Mouse (Mus musculus): ENCODE results near the gene Flot2. TPM values are rescaled to one million over a fixed set of nuclear protein-coding genes. Genes with fewer than 3 reads are reported as not detected.

Flot2 gene
- polyA plus RNA-seq, 1 experiment from 2014 or later, result 45.7 TPM

DNA sequence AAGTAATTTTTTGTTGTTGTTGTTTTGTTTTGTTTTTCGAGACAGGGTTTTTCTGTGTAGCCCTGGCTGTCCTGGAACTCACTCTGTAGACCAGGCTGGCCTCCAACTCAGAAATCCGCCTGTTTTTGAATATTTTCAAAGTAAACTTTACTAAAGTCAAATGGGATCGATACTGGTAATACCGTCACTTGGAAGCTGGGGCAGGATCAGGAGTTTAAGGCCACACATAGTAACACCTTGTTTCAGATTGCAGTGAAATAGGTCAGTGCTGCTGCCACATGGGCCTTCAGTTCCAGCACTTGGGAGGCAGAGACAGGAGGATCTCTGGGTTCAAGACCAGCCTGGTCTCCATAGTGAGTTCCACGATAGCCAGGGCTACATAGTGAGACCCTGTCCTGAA is 66.8 kb downstream of the Flot2 start:
- Histone ChIP-seq H3K4me3 (ENCODE audit: low read length) (no peak overlapping the region), H3K9me3 (ENCODE audit: control insufficient read depth, low read length) (no peaks in the 10 kb centered on the region; the same call in 1 of the 2 replicates), H3K9ac (ENCODE audit: low read depth, low read length) (no peak overlapping the region), H3K27me3 (ENCODE audit: control insufficient read depth, insufficient read depth, low read length) (no peaks in the 10 kb centered on the region), H3K4me1 (ENCODE audit: control insufficient read depth, insufficient read depth, low read length) (no peaks in the 10 kb centered on the region), H3K27ac (ENCODE audit: low read depth, low read length) (no peak overlapping the region), H3K36me3 (ENCODE audit: control insufficient read depth, insufficient read depth, low read length) (peaks cover 3% of the 10 kb centered on the region), H3K4me2 (replicated peaks; ENCODE audit: low read depth, low read length) (no peak overlapping the region)
- no peak for ATAC-seq (ENCODE audit: low FRiP score, low TSS enrichment)
- 94% methylated on average over 5 of the region's 5 CpGs for WGBS

MicroRNAs encoded within 50 kb of the gene (microRNA counts, 519-probe panel; counts per million panel counts)
- microRNA mmu-miR-144 (5,324 counts per million, percentile 48 among the panel's probes with 10 or more counts), microRNA mmu-miR-451 (5,454 counts per million, percentile 51 among the panel's probes with 10 or more counts)

Small RNA genes lying within 50 kb of the gene (microRNA-seq; reads per million reads assigned to microRNA genes)
- gene Mir144, result 42.5 reads per million, percentile 45 among the genes with 10 or more reads in this experiment
- not detected for gene Mir451a
- not detected for gene Mir451b

Other genes with a start within 250 kb of the Flot2 start
- gene Pipox, start 143.8 kb upstream of the Flot2 start, polyA plus RNA-seq (2014; fragmentation: Nextera tagmentation; extraction: Ambion mirVana), result 3.2 and 6.2 TPM in 2 replicates
- not detected in 2 replicates for gene Sez6, start 107.1 kb upstream of the Flot2 start, polyA plus RNA-seq (2014; fragmentation: Nextera tagmentation; extraction: Ambion mirVana)
- 16.1 and 22.6 TPM in 2 replicates for gene Phf12, start 55.2 kb upstream of the Flot2 start, polyA plus RNA-seq (2014; fragmentation: Nextera tagmentation; extraction: Ambion mirVana)
- gene Dhrs13, start 5.7 kb upstream of the Flot2 start, polyA plus RNA-seq (2014; fragmentation: Nextera tagmentation; extraction: Ambion mirVana), result 20.3 and 20.4 TPM in 2 replicates
- gene Eral1, start 42.5 kb downstream of the Flot2 start, polyA plus RNA-seq (2014; fragmentation: Nextera tagmentation; extraction: Ambion mirVana), result 35.2 and 40.1 TPM in 2 replicates
- 15.3 and 16.9 TPM in 2 replicates for gene Fam222b, start 56.7 kb downstream of the Flot2 start, polyA plus RNA-seq (2014; fragmentation: Nextera tagmentation; extraction: Ambion mirVana)
- gene Traf4, start 127.7 kb downstream of the Flot2 start, polyA plus RNA-seq (2014; fragmentation: Nextera tagmentation; extraction: Ambion mirVana), result 68.2 and 111 TPM in 2 replicates
- gene Nek8, start 138.7 kb downstream of the Flot2 start, polyA plus RNA-seq (2014; fragmentation: Nextera tagmentation; extraction: Ambion mirVana), result 15.8 and 20.6 TPM in 2 replicates
- gene Tlcd1, start 138.8 kb downstream of the Flot2 start, polyA plus RNA-seq (2014; fragmentation: Nextera tagmentation; extraction: Ambion mirVana), result 23.1 and 28.1 TPM in 2 replicates
- 1,650 and 2,291 TPM in 2 replicates for gene Rpl23a, start 145.7 kb downstream of the Flot2 start, polyA plus RNA-seq (2014; fragmentation: Nextera tagmentation; extraction: Ambion mirVana)
- gene Rab34, start 150.5 kb downstream of the Flot2 start, polyA plus RNA-seq (2014; fragmentation: Nextera tagmentation; extraction: Ambion mirVana), result 128 and 156 TPM in 2 replicates
- 3.4 and 4.1 TPM in 2 replicates for gene Proca1, start 155.5 kb downstream of the Flot2 start, polyA plus RNA-seq (2014; fragmentation: Nextera tagmentation; extraction: Ambion mirVana)
- gene Sdf2, start 207.8 kb downstream of the Flot2 start, polyA plus RNA-seq (2014; fragmentation: Nextera tagmentation; extraction: Ambion mirVana), result 81.3 and 95.2 TPM in 2 replicates
- gene Supt6, start 208.1 kb downstream of the Flot2 start, polyA plus RNA-seq (2014; fragmentation: Nextera tagmentation; extraction: Ambion mirVana), result 13.5 and 26.0 TPM in 2 replicates
- gene 2610507B11Rik, start 223.8 kb downstream of the Flot2 start, polyA plus RNA-seq (2014; fragmentation: Nextera tagmentation; extraction: Ambion mirVana), result 75.1 and 109 TPM in 2 replicates